ENCODE assay signal across 23 mouse cellular contexts in genomic region chr4:89651312-89651686, GRCm38 (mm10). TPM values are rescaled to one million over a fixed set of nuclear protein-coding genes. Genes with fewer than 3 reads are reported as not detected.
DNase-seq lines count a peak whose midpoint lies in the region; ATAC-seq and TF ChIP-seq lines count a peak whose summit lies in the region.
"Had no signal": no experiment of that assay in that cellular context is flagged by ENCODE, and none has a peak within 500 bp of the region (broad histone marks: within the 10 kb centered on the region; RNA-seq: fewer than 3 reads in every experiment).

No protein-coding gene starts in this region.

- ATAC-seq in hindbrain, embryonic 15.5 days (ENCODE audit: low FRiP score, low read depth): no peak
- ATAC-seq in hindbrain, embryonic 11.5 days (ENCODE audit: low FRiP score): no peak
- peak; percentile 45; the same call in 1 of the 2 replicates for ATAC-seq in forebrain, embryonic 12.5 days (ENCODE audit: low FRiP score)
- no peak for ATAC-seq in hindbrain, embryonic 16.5 days
- ATAC-seq in midbrain, postnatal 0 days (ENCODE audit: low FRiP score): no peak
- ATAC-seq: intestine, embryonic 16.5 days had no signal

- 39% methylated on average over 2 of the region's 2 CpGs for WGBS in hindbrain, embryonic 15.5 days
- 62% methylated on average over 2 of the region's 2 CpGs for WGBS in hindbrain, embryonic 11.5 days
- 18% methylated on average over 2 of the region's 2 CpGs for WGBS in forebrain, embryonic 12.5 days
- WGBS in hindbrain, embryonic 16.5 days: 58% methylated on average over 2 of the region's 2 CpGs
- WGBS in midbrain, postnatal 0 days: 26% methylated on average over 2 of the region's 2 CpGs

- H3K9ac ChIP-seq in hindbrain, embryonic 15.5 days: no peak overlapping the region
- no peak overlapping the region for H3K9ac ChIP-seq in hindbrain, embryonic 11.5 days (ENCODE audit: low read depth, low read length)
- no peak overlapping the region for H3K9ac ChIP-seq in forebrain, embryonic 12.5 days
- no peak overlapping the region for H3K9ac ChIP-seq in hindbrain, embryonic 16.5 days (ENCODE audit: low read depth, low read length)
- H3K9ac ChIP-seq in midbrain, postnatal 0 days (replicated peaks; ENCODE audit: low read length, poor library complexity, severe bottlenecking): no peak overlapping the region
- H3K9ac ChIP-seq: limb, embryonic 13.5 days; liver, embryonic 13.5 days; lung, embryonic 14.5 days had no signal

- H3K9me3 ChIP-seq in hindbrain, embryonic 15.5 days: no peaks in the 10 kb centered on the region
- H3K9me3 ChIP-seq in hindbrain, embryonic 11.5 days (ENCODE audit: control insufficient read depth, low read length): no peaks in the 10 kb centered on the region
- H3K9me3 ChIP-seq in forebrain, embryonic 12.5 days: no peaks in the 10 kb centered on the region
- H3K9me3 ChIP-seq in hindbrain, embryonic 16.5 days (ENCODE audit: control insufficient read depth, low read length): no peaks in the 10 kb centered on the region
- no peaks in the 10 kb centered on the region for H3K9me3 ChIP-seq in midbrain, postnatal 0 days (ENCODE audit: low read length)
- H3K9me3 ChIP-seq: limb, embryonic 13.5 days; liver, embryonic 13.5 days had no signal

- H3K27me3 ChIP-seq in hindbrain, embryonic 15.5 days: no peaks in the 10 kb centered on the region
- H3K27me3 ChIP-seq in hindbrain, embryonic 11.5 days (ENCODE audit: control insufficient read depth, insufficient read depth, low read length): no peaks in the 10 kb centered on the region
- no peaks in the 10 kb centered on the region for H3K27me3 ChIP-seq in forebrain, embryonic 12.5 days
- H3K27me3 ChIP-seq in hindbrain, embryonic 16.5 days (replicated peaks; ENCODE audit: control insufficient read depth, insufficient read depth, low read length): no peaks in the 10 kb centered on the region
- H3K27me3 ChIP-seq in midbrain, postnatal 0 days (ENCODE audit: insufficient read depth, low read length): no peaks in the 10 kb centered on the region
- H3K27me3 ChIP-seq: liver, embryonic 13.5 days had no signal

- DNase-seq in hindbrain, embryonic 11.5 days (ENCODE audit: low spot score): no peak
- no peak for DNase-seq in midbrain, postnatal 0 days (ENCODE audit: low spot score)
- DNase-seq in adrenal gland, postnatal 4 days (ENCODE audit: low spot score in 2 of 2): no peak
- DNase-seq in left cerebral cortex, adult 2 months (ENCODE audit: extremely low spot score in 1 of 2, low spot score in 2 of 2): no peak
- no peak for DNase-seq in c-Kit-positive CD71-positive TER-119-positive erythroid progenitor cells, embryonic 14.5 days (ENCODE audit: low spot score)
- DNase-seq: adrenal gland, postnatal 25 days; cerebellum, adult 2 months; gastrocnemius, postnatal 10 days; heart, adult 11 months; heart, postnatal 4 days; liver, embryonic 13.5 days; lung, embryonic 14.5 days; lung, postnatal 36 days; right cerebral cortex, postnatal 14 days; thymus, adult 2 months had no signal

- H3K4me3 ChIP-seq in hindbrain, embryonic 15.5 days: no peak overlapping the region
- no peak overlapping the region for H3K4me3 ChIP-seq in hindbrain, embryonic 11.5 days (ENCODE audit: low read depth, low read length)
- no peak overlapping the region for H3K4me3 ChIP-seq in forebrain, embryonic 12.5 days (replicated peaks)
- no peak overlapping the region for H3K4me3 ChIP-seq in hindbrain, embryonic 16.5 days (ENCODE audit: low read length)
- H3K4me3 ChIP-seq in midbrain, postnatal 0 days (ENCODE audit: low read depth, low read length): no peak overlapping the region
- H3K4me3 ChIP-seq in left cerebral cortex, adult 2 months: no peak overlapping the region
- H3K4me3 ChIP-seq: erythroblast, embryonic 14.5 days; limb, embryonic 13.5 days; liver, embryonic 13.5 days had no signal

- no peaks in the 10 kb centered on the region for H3K36me3 ChIP-seq in hindbrain, embryonic 15.5 days
- no peaks in the 10 kb centered on the region for H3K36me3 ChIP-seq in hindbrain, embryonic 11.5 days (ENCODE audit: control insufficient read depth, insufficient read depth, low read length)
- no peaks in the 10 kb centered on the region for H3K36me3 ChIP-seq in forebrain, embryonic 12.5 days (replicated peaks)
- H3K36me3 ChIP-seq in hindbrain, embryonic 16.5 days (ENCODE audit: control insufficient read depth, insufficient read depth, low read length): no peaks in the 10 kb centered on the region
- no peaks in the 10 kb centered on the region for H3K36me3 ChIP-seq in midbrain, postnatal 0 days (ENCODE audit: insufficient read depth, low read length)
- H3K36me3 ChIP-seq: limb, embryonic 13.5 days; liver, embryonic 13.5 days had no signal

- TF ChIP-seq CTCF in midbrain, postnatal 0 days (IDR thresholded peaks at IDR 0.05): no peak
- TF ChIP-seq CTCF in left cerebral cortex, adult 2 months (IDR thresholded peaks at IDR 0.05): no peak

- H3K4me2 ChIP-seq in hindbrain, embryonic 15.5 days: peak overlapping the region; percentile 23; the same call in 1 of the 2 replicates
- H3K4me2 ChIP-seq in hindbrain, embryonic 11.5 days (replicated peaks; ENCODE audit: low read depth, low read length): no peak overlapping the region
- peak overlapping the region; percentile 25 for H3K4me2 ChIP-seq in forebrain, embryonic 12.5 days
- H3K4me2 ChIP-seq in hindbrain, embryonic 16.5 days (ENCODE audit: low read length): 0 out of 2 replicates have a peak overlapping the region, but pooled peaks have one; percentile 28
- H3K4me2 ChIP-seq in midbrain, postnatal 0 days (ENCODE audit: low read depth, low read length, poor library complexity, severe bottlenecking): 0 out of 2 replicates have a peak overlapping the region, but pooled peaks have one; percentile 2
- H3K4me2 ChIP-seq: limb, embryonic 13.5 days; liver, embryonic 13.5 days; lung, embryonic 14.5 days had no signal

- H3K27ac ChIP-seq in hindbrain, embryonic 15.5 days (replicated peaks): no peak overlapping the region
- no peak overlapping the region for H3K27ac ChIP-seq in hindbrain, embryonic 11.5 days (ENCODE audit: low read depth, low read length)
- peak overlapping the region; percentile 75 for H3K27ac ChIP-seq in forebrain, embryonic 12.5 days
- H3K27ac ChIP-seq in hindbrain, embryonic 16.5 days (ENCODE audit: low read depth, low read length): no peak overlapping the region
- no peak overlapping the region for H3K27ac ChIP-seq in midbrain, postnatal 0 days (ENCODE audit: low read depth, low read length)
- H3K27ac ChIP-seq in left cerebral cortex, adult 2 months: no peak overlapping the region
- H3K27ac ChIP-seq: limb, embryonic 13.5 days; liver, embryonic 13.5 days had no signal

- intact Hi-C loops in left cerebral cortex, adult 2 months (cut with DNase I): no loop called here

- peaks cover 7% of the 10 kb centered on the region; the same call in 1 of the 2 replicates for H3K4me1 ChIP-seq in hindbrain, embryonic 15.5 days (replicated peaks)
- no peaks in the 10 kb centered on the region for H3K4me1 ChIP-seq in hindbrain, embryonic 11.5 days (replicated peaks; ENCODE audit: control insufficient read depth, insufficient read depth, low read length)
- H3K4me1 ChIP-seq in forebrain, embryonic 12.5 days: peaks cover 19% of the 10 kb centered on the region
- peaks cover 2% of the 10 kb centered on the region; the same call in 1 of the 2 replicates for H3K4me1 ChIP-seq in hindbrain, embryonic 16.5 days (ENCODE audit: control insufficient read depth, insufficient read depth, low read depth, low read length)
- H3K4me1 ChIP-seq in midbrain, postnatal 0 days (ENCODE audit: insufficient read depth, low read length): no peaks in the 10 kb centered on the region
- H3K4me1 ChIP-seq: liver, embryonic 13.5 days had no signal

RNA-seq across cellular contexts. Expression of gene Dmrta1, which starts 27.9 kb away (rescaled TPM):
- polyA plus RNA-seq in hindbrain, embryonic 15.5 days (2015; fragmentation: Nextera tagmentation; extraction: Ambion mirVana): 0.40 and 0.54 TPM in 2 replicates
- 0.22 and 0.49 TPM in 2 replicates for polyA plus RNA-seq in hindbrain, embryonic 11.5 days (2014; fragmentation: Nextera tagmentation; extraction: Ambion mirVana)
- polyA plus RNA-seq in forebrain, embryonic 12.5 days (2016; fragmentation: Nextera tagmentation; extraction: Ambion mirVana): 8.4 and 11.1 TPM in 2 replicates
- polyA plus RNA-seq in hindbrain, embryonic 16.5 days (2015; fragmentation: Nextera tagmentation; extraction: Ambion mirVana): 0.41 and 0.72 TPM in 2 replicates
- 0.71 and 4.6 TPM in 2 replicates for total RNA-seq in midbrain, postnatal 0 days (2014; rRNA removed)
- polyA plus RNA-seq in midbrain, postnatal 0 days (2015; fragmentation: Nextera tagmentation; extraction: Ambion mirVana): 0.22 and 0.35 TPM in 2 replicates
- under 1 TPM; 0.34 to 0.76 TPM for total RNA-seq in adrenal gland, postnatal 4 days (2021)
- under 1 TPM; 0.43 to 0.63 TPM for total RNA-seq in left cerebral cortex, adult 2 months (2021)
- total RNA-seq: common myeloid progenitor, adult 5-6 weeks had no signal
- polyA plus RNA-seq: erythroblast, embryonic 14.5 days; large intestine, adult 2 months; liver, embryonic 13.5 days; lung, embryonic 14.5 days had no signal
